Mouse (Mus musculus): ENCODE measurements around the gene Dact1.
A peak's percentile ranks its signal among the peaks of the same experiment; 100 is the strongest.

Dact1 gene

GRCm38 (mm10) chr12:71337896-71338463 is 28.3 kb downstream of the Dact1 start:
- no peak for DNase-seq

GRCm38 (mm10) chr12:71339142-71339848 is 29.6 kb downstream of the Dact1 start:
- no peak for DNase-seq

- DNase-seq: peak; percentile 51
These were observed 32.7 kb downstream of the Dact1 start for GRCm38 (mm10) chr12:71342397-71342796.

- DNase-seq: no peak
These were observed 35.8 kb downstream of the Dact1 start for GRCm38 (mm10) chr12:71345471-71345870.

GRCm38 (mm10) chr12:71346071-71346470 is 36.4 kb downstream of the Dact1 start:
- peak; percentile 54 for DNase-seq

- DNase-seq: no peak
These were observed 38.8 kb downstream of the Dact1 start for GRCm38 (mm10) chr12:71348401-71348896.

GRCm38 (mm10) chr12:71350077-71350476 is 40.4 kb downstream of the Dact1 start:
- DNase-seq: no peak

GRCm38 (mm10) chr12:71354656-71355055 is 45.0 kb downstream of the Dact1 start:
- DNase-seq: no peak

GRCm38 (mm10) chr12:71355092-71355491 is 45.4 kb downstream of the Dact1 start:
- peak; percentile 90 for DNase-seq

- DNase-seq: no peak
These were observed 51.9 kb downstream of the Dact1 start for GRCm38 (mm10) chr12:71361616-71362015.

- DNase-seq: no peak
These were observed 52.7 kb downstream of the Dact1 start for GRCm38 (mm10) chr12:71362425-71362824.

GRCm38 (mm10) chr12:71364106-71364505 is 54.4 kb downstream of the Dact1 start:
- DNase-seq: no peak

- DNase-seq: no peak
These were observed 54.8 kb downstream of the Dact1 start for GRCm38 (mm10) chr12:71364531-71364930.

- DNase-seq: no peak
These were observed 55.5 kb downstream of the Dact1 start for GRCm38 (mm10) chr12:71365208-71365607.

- DNase-seq: peak; percentile 29
These were observed 56.5 kb downstream of the Dact1 start for GRCm38 (mm10) chr12:71366175-71366574.

- DNase-seq: peak; percentile 60
These were observed 58.9 kb downstream of the Dact1 start for GRCm38 (mm10) chr12:71368631-71369030.
